Mouse (Mus musculus) testis, adult 2 months (tissue): ENCODE results near the gene Pola2.

ENCODE experiments used
- CTCF ChIP-seq: fragments of 200-500 bp; IDR thresholded peaks from 2 replicates; pipeline ENCODE4 v1.5.1; 2012; ENCODE audit warnings: low read depth, mild to moderate bottlenecking, inconsistent platforms, low read length, moderate library complexity; ENCODE audit not compliant: control insufficient read depth, insufficient read depth, insufficient replicate concordance
- POLR2A ChIP-seq: fragments of 200-500 bp; IDR thresholded peaks from 2 replicates; pipeline ENCODE4 v1.6.1; 2012; ENCODE audit warnings: low read depth, mild to moderate bottlenecking, inconsistent platforms, low read length, moderate library complexity; ENCODE audit not compliant: control insufficient read depth

DNA sequence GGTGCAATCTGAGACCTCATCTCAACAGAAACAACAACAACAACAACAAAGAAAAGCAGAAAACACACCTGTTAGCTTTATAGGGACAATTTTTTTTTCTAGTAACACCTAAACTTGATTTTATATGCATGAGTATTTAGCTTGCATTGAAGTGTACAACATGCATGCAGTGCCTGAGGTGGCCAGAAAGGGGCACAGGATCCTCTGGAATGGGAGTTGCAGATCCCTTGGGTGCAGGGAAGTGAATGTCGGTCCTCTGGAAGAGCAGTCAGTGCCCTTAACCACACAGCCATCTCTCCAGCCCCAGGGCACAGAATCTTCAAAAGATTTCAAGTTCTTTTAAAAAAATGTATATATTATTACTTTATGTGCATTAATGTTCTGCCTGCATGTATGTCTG lies 1.4 kb downstream of the Pola2 start:
- TF ChIP-seq CTCF: no peak
- TF ChIP-seq POLR2A: no peak
